Mouse (Mus musculus) mouse embryonic stem cell (cell line): Measurements from ENCODE around the gene Card6.

Source experiments
- in situ Hi-C, 2 experiments: fragments of 300-500 bp; cut with MboI; formaldehyde crosslinking; loops; 1 replicate in 1 of 2; 3 replicates in 1 of 2; pipeline ENCODE4 v1.14.3; 2019 to 2020; ENCODE audit warnings: low sequenced_read_pairs in 2 of 2, low pct_unique_long_range_greater_than_20kb in 1 of 2, mixed read lengths in 1 of 2; ENCODE audit not compliant: unreplicated experiment in 1 of 2

The Card6 gene

GRCm38 (mm10) chr15:5134945-5135483, 26.7 kb upstream of the Card6 start:
- in situ Hi-C loops = loop anchor here in 1 of 2 experiments (25.0 kb wide), 1 partner anchor 902 kb away; no protein-coding TSS in a partner anchor

GRCm38 (mm10) chr15:5134179-5134578, 25.8 kb upstream of the Card6 start:
- in situ Hi-C loops = loop anchor here in 1 of 2 experiments (25.0 kb wide), 1 partner anchor 903 kb away; no protein-coding TSS in a partner anchor

- in situ Hi-C loops = loop anchor here in 1 of 2 experiments (25.0 kb wide), 1 partner anchor 904 kb away; no protein-coding TSS in a partner anchor
Measured at GRCm38 (mm10) chr15:5133301-5133700, 25.0 kb upstream of the Card6 start.

GRCm38 (mm10) chr15:5130887-5131668, 22.7 kb upstream of the Card6 start:
- in situ Hi-C loops = loop anchor here in 1 of 2 experiments (25.0 kb wide), 1 partner anchor 906 kb away; no protein-coding TSS in a partner anchor

GRCm38 (mm10) chr15:5129111-5129805, 20.9 kb upstream of the Card6 start:
- in situ Hi-C loops = loop anchor here in 1 of 2 experiments (25.0 kb wide), 1 partner anchor 908 kb away; no protein-coding TSS in a partner anchor

- in situ Hi-C loops = loop anchor here in 1 of 2 experiments (25.0 kb wide), 1 partner anchor 909 kb away; no protein-coding TSS in a partner anchor
Measured at GRCm38 (mm10) chr15:5128176-5128940, 20.0 kb upstream of the Card6 start.

- in situ Hi-C loops = loop anchor here in 1 of 2 experiments (25.0 kb wide), 1 partner anchor 910 kb away; no protein-coding TSS in a partner anchor
Measured at GRCm38 (mm10) chr15:5127487-5127886, 19.1 kb upstream of the Card6 start.

GRCm38 (mm10) chr15:5126456-5126855, 18.1 kb upstream of the Card6 start:
- in situ Hi-C loops = loop anchor here in 1 of 2 experiments (25.0 kb wide), 1 partner anchor 911 kb away; no protein-coding TSS in a partner anchor

GRCm38 (mm10) chr15:5121535-5122313, 13.4 kb upstream of the Card6 start:
- in situ Hi-C loops = loop anchor here in 1 of 2 experiments (25.0 kb wide), 1 partner anchor 1134 kb away; the partner anchor contains the start of genes AW549877 and Fbxo4

GRCm38 (mm10) chr15:5119707-5120106, 11.4 kb upstream of the Card6 start:
- in situ Hi-C loops = loop anchor here in 1 of 2 experiments (25.0 kb wide), 1 partner anchor 1132 kb away; the partner anchor contains the start of genes AW549877 and Fbxo4

GRCm38 (mm10) chr15:5119192-5119591, 10.9 kb upstream of the Card6 start:
- in situ Hi-C loops = loop anchor here in 1 of 2 experiments (25.0 kb wide), 1 partner anchor 1132 kb away; the partner anchor contains the start of genes AW549877 and Fbxo4

- in situ Hi-C loops = loop anchor here in 1 of 2 experiments (25.0 kb wide), 1 partner anchor 1131 kb away; the partner anchor contains the start of genes AW549877 and Fbxo4
Measured at GRCm38 (mm10) chr15:5118626-5119025, 10.3 kb upstream of the Card6 start.

GRCm38 (mm10) chr15:5117031-5117601, 8.8 kb upstream of the Card6 start:
- in situ Hi-C loops = loop anchor here in 1 of 2 experiments (25.0 kb wide), 1 partner anchor 1130 kb away; the partner anchor contains the start of genes AW549877 and Fbxo4

- in situ Hi-C loops = loop anchor here in 1 of 2 experiments (25.0 kb wide), 1 partner anchor 1129 kb away; the partner anchor contains the start of genes AW549877 and Fbxo4
Measured at GRCm38 (mm10) chr15:5116270-5117030, 8.1 kb upstream of the Card6 start, which contains the start of gene Rpl37. Gene Rpl37 (plus strand): TSS chr15:5116645.

GRCm38 (mm10) chr15:5115173-5115572, 6.8 kb upstream of the Card6 start:
- in situ Hi-C loops = loop anchor here in 1 of 2 experiments (25.0 kb wide), 1 partner anchor 1128 kb away; the partner anchor contains the start of genes AW549877 and Fbxo4
